Mouse (Mus musculus) bone marrow macrophage, adult 2 months (primary cell): ENCODE results near the gene Nell1.

Experiments
- CTCF ChIP-seq: IDR thresholded peaks from 2 replicates; pipeline ENCODE4 v1.5.1; 2012; ENCODE audit warnings: low read depth, mild to moderate bottlenecking, low read length, moderate library complexity
- POLR2A ChIP-seq: IDR thresholded peaks from 2 replicates; pipeline ENCODE4 v1.6.1; 2012; ENCODE audit warnings: mild to moderate bottlenecking, low read depth, low read length, borderline replicate concordance

- TF ChIP-seq CTCF: no peak
- no peak for TF ChIP-seq POLR2A
These were observed 781.7 kb downstream of the Nell1 start for GRCm38 (mm10) chr7:50756409-50756808.
